Mouse (Mus musculus): ENCODE data around the gene Slc6a17. TPM values are rescaled to one million over a fixed set of nuclear protein-coding genes. Genes with fewer than 3 reads are reported as not detected.

Slc6a17 gene
- polyA plus RNA-seq, 1 experiment from 2014 or later: 9.5 TPM

DNA sequence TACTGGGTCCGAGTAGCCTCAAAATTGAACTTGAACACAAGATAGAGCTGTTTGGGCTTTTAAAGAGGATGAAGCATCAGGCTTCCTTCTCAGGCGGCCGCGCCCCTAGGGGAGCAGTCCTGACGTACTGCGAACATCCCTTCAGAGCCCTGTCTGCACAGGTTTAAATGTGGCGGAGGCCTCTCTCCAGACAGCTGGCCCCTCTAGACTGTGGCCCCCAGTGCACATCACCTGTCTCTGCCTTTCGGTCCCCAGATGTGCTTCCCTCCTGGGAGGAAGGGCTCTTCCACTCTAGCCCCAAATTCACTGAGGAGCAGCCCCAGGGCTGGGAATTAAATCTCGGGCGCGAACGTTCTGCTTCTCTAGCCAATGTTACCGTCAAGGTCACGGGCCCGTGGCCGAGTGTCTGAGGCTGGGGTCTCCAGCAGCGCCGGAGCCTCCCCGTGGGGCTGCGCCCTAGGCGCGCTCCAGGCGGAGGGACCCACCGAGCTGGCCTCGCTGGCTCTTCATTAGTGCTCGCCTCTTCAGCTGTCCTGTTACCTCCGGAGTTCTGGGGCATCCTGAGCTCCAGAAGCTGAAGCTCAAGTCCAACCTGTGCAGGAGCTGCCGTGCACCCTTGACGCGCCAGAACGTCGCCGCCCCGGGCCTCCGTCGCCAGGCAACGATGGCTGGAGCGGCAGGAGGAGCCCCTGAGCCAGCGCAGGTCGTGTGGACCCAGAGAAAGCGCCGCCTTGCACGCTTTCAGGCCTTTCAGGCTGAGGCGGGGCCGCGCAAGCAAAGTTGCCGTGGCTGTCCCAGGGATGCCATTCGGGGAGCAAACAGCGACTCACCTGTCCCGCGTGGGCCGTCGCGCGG lies 815 bp downstream of the Slc6a17 start:
- 5% methylated on average over 55 of the region's 55 CpGs for WGBS
- H3K4me2 ChIP-seq: peak overlapping the region; percentile 98
- peak overlapping the region; percentile 82 for H3K9ac ChIP-seq
- no peaks in the 10 kb centered on the region for H3K36me3 ChIP-seq
- peaks cover 55% of the 10 kb centered on the region for H3K27me3 ChIP-seq
- peak overlapping the region; percentile 66; the same call in 1 of the 2 replicates for H3K27ac ChIP-seq
- H3K9me3 ChIP-seq: no peaks in the 10 kb centered on the region
- ATAC-seq (ENCODE audit: insufficient number of reproducible peaks, insufficient read depth, low FRiP score, low TSS enrichment, low read depth): peak; percentile 72
- H3K4me3 ChIP-seq: peak overlapping the region; percentile 65
- peaks cover 19% of the 10 kb centered on the region for H3K4me1 ChIP-seq

DNA sequence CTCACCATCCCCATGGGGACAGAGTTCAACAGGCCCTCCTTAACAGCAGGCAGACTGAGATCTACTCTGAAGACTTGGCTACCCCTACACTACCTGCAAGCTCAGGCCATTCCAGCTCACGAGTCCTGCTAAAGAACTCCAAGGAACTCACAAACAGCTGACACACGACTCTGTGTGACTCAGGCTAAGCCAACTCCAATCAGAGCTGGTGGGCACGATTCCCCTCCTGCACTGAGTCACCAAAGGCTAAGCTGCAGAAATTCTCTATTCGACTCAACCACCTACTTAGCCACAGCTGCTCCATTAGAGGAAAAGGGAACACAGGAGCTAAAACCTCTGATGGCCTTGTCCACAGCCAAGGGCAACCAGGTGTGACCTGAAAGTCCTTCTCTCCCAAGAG lies 1.8 kb downstream of the Slc6a17 start:
- Histone ChIP-seq H3K4me1 (peaks cover 19% of the 10 kb centered on the region), H3K27me3 (peaks cover 49% of the 10 kb centered on the region), H3K9me3 (no peaks in the 10 kb centered on the region), H3K4me3 (no peak overlapping the region), H3K36me3 (no peaks in the 10 kb centered on the region), H3K27ac (no peak overlapping the region), H3K4me2 (no peak overlapping the region), H3K9ac (no peak overlapping the region)
- WGBS: 73% methylated on average over 4 of the region's 4 CpGs
- no peak for ATAC-seq (ENCODE audit: insufficient number of reproducible peaks, insufficient read depth, low FRiP score, low TSS enrichment, low read depth)

DNA sequence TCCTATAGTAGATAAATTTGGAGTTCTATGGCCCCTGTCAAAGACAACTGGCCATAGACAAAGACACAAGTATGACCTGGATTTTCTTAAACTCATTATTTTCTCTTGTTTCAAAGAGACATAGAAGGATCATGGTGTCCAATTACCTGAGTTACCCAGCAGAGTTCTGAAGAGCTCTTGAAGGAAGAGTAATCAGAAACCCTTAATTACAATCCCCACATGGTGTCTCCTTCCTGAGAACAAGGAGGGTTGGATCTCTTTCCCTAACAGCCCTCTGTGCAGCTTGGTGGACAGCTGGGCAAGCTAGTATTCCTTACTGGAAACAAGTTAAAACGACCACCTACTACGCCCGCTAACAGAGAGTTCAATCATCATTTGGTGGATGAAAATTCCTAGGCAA lies 6.4 kb downstream of the Slc6a17 start:
- no peak overlapping the region for H3K4me3 ChIP-seq
- H3K9ac ChIP-seq: no peak overlapping the region
- H3K27me3 ChIP-seq: peaks cover 9% of the 10 kb centered on the region
- no peaks in the 10 kb centered on the region for H3K36me3 ChIP-seq
- peaks cover 14% of the 10 kb centered on the region for H3K4me1 ChIP-seq
- no peaks in the 10 kb centered on the region for H3K9me3 ChIP-seq
- 55% methylated on average over 3 of the region's 3 CpGs for WGBS
- no peak overlapping the region for H3K27ac ChIP-seq
- H3K4me2 ChIP-seq: no peak overlapping the region
- no peak for ATAC-seq (ENCODE audit: insufficient number of reproducible peaks, insufficient read depth, low FRiP score, low TSS enrichment, low read depth)

DNA sequence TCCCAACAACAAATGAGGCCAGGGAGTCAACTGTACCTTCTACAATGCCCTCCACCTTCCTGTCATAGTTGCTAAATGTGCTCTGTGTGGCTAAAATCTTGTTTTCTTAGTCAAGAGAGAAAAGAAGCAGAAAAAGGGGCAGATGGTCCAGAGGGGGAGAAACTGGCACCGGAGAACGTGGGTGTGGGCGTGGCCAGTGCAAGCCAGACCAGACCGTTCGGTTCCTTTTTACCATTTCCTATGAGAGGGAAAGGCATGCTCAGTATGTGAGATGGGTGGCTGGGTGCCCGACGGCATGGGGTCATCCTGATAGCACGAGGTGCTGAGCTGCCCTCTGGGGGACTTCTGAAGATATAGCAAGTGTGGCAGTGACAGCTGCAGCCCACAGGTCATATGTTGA lies 9.1 kb downstream of the Slc6a17 start:
- H3K27ac ChIP-seq: no peak overlapping the region
- H3K4me2 ChIP-seq: 0 out of 2 replicates have a peak overlapping the region, but pooled peaks have one; percentile 5
- 62% methylated on average over 8 of the region's 8 CpGs for WGBS
- no peak overlapping the region for H3K9ac ChIP-seq
- H3K4me1 ChIP-seq: peaks cover 24% of the 10 kb centered on the region
- ATAC-seq (ENCODE audit: insufficient number of reproducible peaks, insufficient read depth, low FRiP score, low TSS enrichment, low read depth): no peak
- H3K4me3 ChIP-seq: no peak overlapping the region
- H3K36me3 ChIP-seq: no peaks in the 10 kb centered on the region
- H3K9me3 ChIP-seq: no peaks in the 10 kb centered on the region
- H3K27me3 ChIP-seq: no peaks in the 10 kb centered on the region

DNA sequence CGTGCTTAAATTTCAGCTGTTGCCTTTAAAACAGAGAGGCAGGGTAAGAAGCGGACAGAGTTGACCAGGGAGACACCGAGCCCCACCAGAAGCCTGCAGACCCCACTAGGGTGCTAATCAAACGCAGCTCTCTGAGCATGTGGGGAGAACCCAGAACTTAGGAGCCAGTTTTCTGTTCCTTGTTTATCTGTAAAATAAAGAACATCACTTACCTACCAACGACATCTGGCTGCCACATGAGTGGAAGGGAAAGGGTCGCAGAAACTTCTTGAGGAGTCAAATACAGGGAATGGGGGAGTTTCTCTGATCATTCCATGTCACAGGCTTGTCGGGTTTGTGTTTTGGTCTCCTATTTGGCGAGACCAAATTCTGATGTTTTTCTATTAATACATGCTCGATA lies 9.9 kb downstream of the Slc6a17 start:
- no peak overlapping the region for H3K27ac ChIP-seq
- no peak overlapping the region for H3K4me3 ChIP-seq
- H3K9ac ChIP-seq: no peak overlapping the region
- no peak for ATAC-seq (ENCODE audit: insufficient number of reproducible peaks, insufficient read depth, low FRiP score, low TSS enrichment, low read depth)
- no peaks in the 10 kb centered on the region for H3K36me3 ChIP-seq
- H3K27me3 ChIP-seq: no peaks in the 10 kb centered on the region
- no peak overlapping the region for H3K4me2 ChIP-seq
- H3K9me3 ChIP-seq: no peaks in the 10 kb centered on the region
- peaks cover 24% of the 10 kb centered on the region for H3K4me1 ChIP-seq
- WGBS: 35% methylated on average over 9 of the region's 9 CpGs

DNA sequence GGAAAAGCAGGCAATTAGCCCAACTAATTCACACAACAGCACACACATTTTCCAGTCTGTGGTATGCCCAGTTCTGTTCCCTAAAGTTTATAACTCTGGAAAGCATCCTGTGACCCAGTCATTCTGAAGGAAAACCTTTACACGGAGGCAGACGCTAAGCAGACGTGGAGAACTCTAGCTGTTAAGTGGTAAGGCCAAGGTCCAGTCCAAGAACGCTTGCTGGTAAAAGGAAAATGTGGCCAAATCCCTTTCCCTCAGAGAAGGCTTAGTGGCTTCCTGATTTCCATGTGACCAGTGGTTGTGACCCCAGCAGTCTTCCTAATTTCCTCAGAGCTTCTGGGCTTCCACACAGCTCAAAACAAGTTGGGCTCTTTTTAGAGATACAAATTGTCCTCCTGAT lies 11.3 kb downstream of the Slc6a17 start:
- Histone ChIP-seq H3K27ac (no peak overlapping the region), H3K36me3 (no peaks in the 10 kb centered on the region), H3K27me3 (no peaks in the 10 kb centered on the region), H3K9ac (no peak overlapping the region), H3K9me3 (no peaks in the 10 kb centered on the region), H3K4me3 (no peak overlapping the region), H3K4me2 (no peak overlapping the region), H3K4me1 (peaks cover 26% of the 10 kb centered on the region)
- no peak for ATAC-seq (ENCODE audit: insufficient number of reproducible peaks, insufficient read depth, low FRiP score, low TSS enrichment, low read depth)
- 73% methylated on average over 4 of the region's 4 CpGs for WGBS

DNA sequence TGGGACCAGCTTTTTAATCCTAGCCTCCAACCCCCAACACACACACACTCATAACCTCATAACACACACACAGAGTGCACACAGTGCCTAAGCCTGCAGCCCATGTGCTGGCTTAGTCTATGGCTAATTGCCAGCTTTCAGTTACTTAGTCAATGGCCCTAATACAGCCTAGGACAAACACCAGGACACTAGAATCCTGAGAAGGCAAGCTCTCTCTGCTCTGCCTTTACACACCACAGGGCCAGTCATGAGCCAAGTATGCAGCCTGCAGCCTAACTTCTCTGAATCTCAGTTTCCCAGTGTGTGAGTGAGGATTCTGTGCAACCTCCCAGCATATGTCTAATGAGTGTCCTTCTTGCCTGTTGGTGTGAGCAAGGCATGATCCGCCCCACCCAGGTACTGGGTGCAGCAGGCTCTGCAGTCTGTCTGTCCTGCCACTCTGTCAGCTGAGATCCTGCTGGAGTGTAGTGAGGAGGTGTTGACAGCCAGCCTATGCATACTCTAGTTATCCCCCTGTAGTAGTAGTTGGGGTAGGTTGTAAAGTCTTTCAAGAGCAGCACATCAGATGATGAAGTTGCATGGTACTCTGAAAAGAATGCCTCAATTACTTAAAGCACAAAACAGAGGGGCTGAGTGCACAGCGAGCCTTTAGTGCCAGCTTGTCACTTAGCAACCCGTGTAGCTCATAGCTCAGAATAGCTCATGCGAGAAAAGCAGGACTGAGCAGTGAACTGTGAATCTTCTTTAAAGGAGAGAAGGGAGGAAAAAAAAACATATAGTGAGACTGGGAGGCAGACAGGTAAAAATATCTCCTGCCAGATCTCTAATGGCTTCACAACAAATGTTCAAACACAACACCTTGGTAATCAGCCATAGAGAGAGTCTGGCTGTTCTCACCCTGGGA lies 12.1 kb downstream of the Slc6a17 start:
- no peak overlapping the region for H3K27ac ChIP-seq
- H3K9ac ChIP-seq: no peak overlapping the region
- no peak overlapping the region for H3K4me2 ChIP-seq
- H3K4me3 ChIP-seq: no peak overlapping the region
- WGBS: 52% methylated on average over 4 of the region's 4 CpGs
- ATAC-seq (ENCODE audit: insufficient number of reproducible peaks, insufficient read depth, low FRiP score, low TSS enrichment, low read depth): no peak
- no peaks in the 10 kb centered on the region for H3K27me3 ChIP-seq
- no peaks in the 10 kb centered on the region for H3K9me3 ChIP-seq
- H3K4me1 ChIP-seq: peaks cover 28% of the 10 kb centered on the region
- no peaks in the 10 kb centered on the region for H3K36me3 ChIP-seq

DNA sequence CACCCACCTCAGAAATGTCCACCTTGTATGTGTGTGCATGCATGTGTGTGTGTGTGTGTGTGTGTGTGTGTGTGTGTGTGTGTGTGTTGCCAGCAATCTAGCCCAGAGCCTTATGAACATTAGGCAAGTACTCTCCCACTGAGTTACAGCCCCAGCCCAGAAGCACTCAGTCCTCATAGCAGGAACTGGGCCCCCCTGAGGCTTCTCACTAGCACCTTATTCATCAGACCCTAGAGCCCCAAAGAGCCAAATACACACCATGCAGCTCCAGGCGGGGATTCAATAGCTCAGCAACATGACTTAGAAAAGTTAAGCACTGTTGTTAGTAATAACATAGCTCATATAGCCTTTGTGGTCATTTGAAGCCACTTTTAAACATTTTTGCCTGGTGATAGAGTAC lies 13.3 kb downstream of the Slc6a17 start:
- peaks cover 11% of the 10 kb centered on the region for H3K36me3 ChIP-seq
- H3K27me3 ChIP-seq: no peaks in the 10 kb centered on the region
- H3K9ac ChIP-seq: no peak overlapping the region
- 68% methylated on average over 1 of the region's 1 CpGs for WGBS
- no peak overlapping the region for H3K27ac ChIP-seq
- no peak for ATAC-seq (ENCODE audit: insufficient number of reproducible peaks, insufficient read depth, low FRiP score, low TSS enrichment, low read depth)
- peaks cover 28% of the 10 kb centered on the region for H3K4me1 ChIP-seq
- no peak overlapping the region for H3K4me3 ChIP-seq
- no peak overlapping the region for H3K4me2 ChIP-seq
- H3K9me3 ChIP-seq: 0 out of 2 replicates have a peak, but pooled peaks cover 9% of the 10 kb centered on the region

DNA sequence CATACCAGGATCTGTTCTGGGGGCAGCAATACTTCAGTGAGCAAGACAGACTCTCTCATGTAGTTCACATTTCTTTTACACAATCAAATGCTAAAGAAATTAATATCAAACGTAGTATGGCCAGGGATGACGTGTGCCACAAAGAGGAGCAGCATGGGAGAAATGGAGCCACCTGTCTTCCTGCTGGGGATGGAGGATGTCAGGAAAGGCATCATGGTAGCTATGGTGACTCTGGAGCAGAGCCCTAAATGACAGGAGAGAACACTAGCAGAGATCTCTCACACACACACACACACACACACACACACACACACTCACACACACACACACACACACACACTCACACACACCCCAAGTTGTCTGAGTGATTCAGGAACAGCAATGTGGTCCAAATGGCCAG lies 14.1 kb downstream of the Slc6a17 start:
- Histone ChIP-seq H3K27me3 (no peaks in the 10 kb centered on the region), H3K9me3 (0 out of 2 replicates have a peak, but pooled peaks cover 9% of the 10 kb centered on the region), H3K36me3 (peaks cover 18% of the 10 kb centered on the region), H3K27ac (no peak overlapping the region), H3K4me1 (peaks cover 27% of the 10 kb centered on the region), H3K9ac (no peak overlapping the region), H3K4me2 (no peak overlapping the region), H3K4me3 (no peak overlapping the region)
- WGBS: 76% methylated on average over 2 of the region's 2 CpGs
- ATAC-seq (ENCODE audit: insufficient number of reproducible peaks, insufficient read depth, low FRiP score, low TSS enrichment, low read depth): no peak

DNA sequence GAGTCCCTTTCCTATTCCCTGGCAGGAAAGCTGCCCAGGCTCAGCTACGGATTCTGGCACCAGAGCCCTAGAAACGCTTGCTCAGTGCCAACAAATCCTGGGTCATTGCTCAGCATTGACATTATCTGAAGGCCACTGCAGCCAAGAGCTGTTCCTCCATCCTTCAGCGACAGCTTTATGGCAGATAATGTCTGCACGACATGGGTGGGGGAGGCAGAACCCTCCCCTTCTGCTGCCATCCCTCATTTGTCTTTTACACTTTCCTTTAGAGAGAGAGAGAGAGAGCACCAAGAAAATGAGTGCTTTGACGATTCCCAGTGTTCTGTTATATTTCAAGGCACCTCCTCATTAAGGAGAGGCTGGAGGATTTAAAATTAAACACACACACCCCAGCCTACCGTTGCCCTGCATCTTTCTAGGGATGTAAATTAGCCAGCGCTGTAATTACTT lies 16.1 kb downstream of the Slc6a17 start:
- no peaks in the 10 kb centered on the region for H3K27me3 ChIP-seq
- no peak for ATAC-seq (ENCODE audit: insufficient number of reproducible peaks, insufficient read depth, low FRiP score, low TSS enrichment, low read depth)
- H3K27ac ChIP-seq: no peak overlapping the region
- peaks cover 21% of the 10 kb centered on the region for H3K36me3 ChIP-seq
- H3K4me2 ChIP-seq: no peak overlapping the region
- H3K9ac ChIP-seq: no peak overlapping the region
- 60% methylated on average over 7 of the region's 7 CpGs for WGBS
- H3K9me3 ChIP-seq: 0 out of 2 replicates have a peak, but pooled peaks cover 9% of the 10 kb centered on the region
- peaks cover 19% of the 10 kb centered on the region for H3K4me1 ChIP-seq
- no peak overlapping the region for H3K4me3 ChIP-seq

DNA sequence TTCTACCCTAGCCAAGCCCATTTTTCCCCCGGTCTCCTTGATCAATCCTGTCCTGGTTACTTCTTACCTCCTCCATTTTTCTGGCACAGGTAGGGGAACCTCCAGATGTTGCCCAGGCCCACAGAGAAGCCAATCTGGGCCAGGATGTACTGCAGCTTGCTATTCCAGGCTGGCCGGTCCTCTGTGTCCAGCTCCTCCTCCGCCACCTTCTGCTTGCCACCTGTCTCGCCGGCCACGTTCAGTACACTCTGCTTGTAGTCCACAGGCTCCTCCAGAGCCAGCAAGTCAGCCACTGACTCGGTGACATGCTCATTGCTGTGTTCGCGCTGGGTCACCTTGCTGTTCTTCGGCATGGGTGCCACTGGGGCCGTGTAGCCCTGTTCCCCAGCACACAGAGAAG lies 17.5 kb downstream of the Slc6a17 start:
- peaks cover 9% of the 10 kb centered on the region for H3K4me1 ChIP-seq
- H3K9ac ChIP-seq: no peak overlapping the region
- H3K27me3 ChIP-seq: no peaks in the 10 kb centered on the region
- peaks cover 26% of the 10 kb centered on the region for H3K36me3 ChIP-seq
- H3K4me2 ChIP-seq: no peak overlapping the region
- no peak overlapping the region for H3K27ac ChIP-seq
- H3K4me3 ChIP-seq: no peak overlapping the region
- H3K9me3 ChIP-seq: 0 out of 2 replicates have a peak, but pooled peaks cover 9% of the 10 kb centered on the region
- no peak for ATAC-seq (ENCODE audit: insufficient number of reproducible peaks, insufficient read depth, low FRiP score, low TSS enrichment, low read depth)
- WGBS: 96% methylated on average over 11 of the region's 11 CpGs
